Mouse (Mus musculus) T-helper 17 cell (primary cell): Measurements from ENCODE around the gene Sec16a.

Experiments used
- in situ Hi-C, 2 experiments: fragments of 300-600 bp; cut with MboI, MseI; formaldehyde crosslinking; loops; 1 replicate in 1 of 2; 2 replicates in 1 of 2; pipeline ENCODE4 v1.15.1; 2025; ENCODE audit warnings: high pct_unique_total_duplicates in 2 of 2

Sec16a gene

GRCm38 (mm10) chr2:26474789-26475504 lies 29.9 kb upstream of the Sec16a start:
- in situ Hi-C loops, result no loop called here

- in situ Hi-C loops, result no loop called here
Measured at GRCm38 (mm10) chr2:26472312-26473090, 27.5 kb upstream of the Sec16a start.

DNA sequence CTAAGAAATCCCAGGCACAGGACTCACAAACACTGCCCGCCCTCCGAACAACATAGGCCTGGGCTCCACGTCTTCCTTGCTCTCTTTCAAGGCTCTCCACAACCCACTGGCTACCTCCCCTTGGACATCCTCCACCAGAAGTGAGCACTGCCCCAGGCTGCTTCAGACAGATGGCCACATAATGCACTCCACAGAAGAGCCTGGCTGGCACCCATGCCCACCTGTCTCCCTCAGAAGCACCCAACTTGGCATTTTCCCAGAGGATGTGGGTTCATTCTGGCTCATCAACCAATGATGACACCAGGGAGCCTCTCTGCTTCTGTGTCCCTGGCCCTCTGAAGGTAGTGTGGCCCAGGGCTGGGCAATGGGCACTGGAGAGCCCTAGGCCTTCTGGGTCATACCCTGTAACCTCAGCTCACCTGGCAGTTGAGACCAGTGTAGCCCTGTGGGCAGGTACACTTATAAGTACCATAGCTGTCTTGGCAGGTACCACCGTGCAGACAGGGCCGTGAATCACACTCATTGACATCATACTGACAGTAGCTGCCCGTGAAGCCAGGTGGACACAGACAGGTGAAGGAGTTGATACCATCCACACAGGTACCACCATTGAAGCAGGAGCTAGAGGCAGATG lies 26.8 kb upstream of the Sec16a start:
- in situ Hi-C loops, result no loop called here

DNA sequence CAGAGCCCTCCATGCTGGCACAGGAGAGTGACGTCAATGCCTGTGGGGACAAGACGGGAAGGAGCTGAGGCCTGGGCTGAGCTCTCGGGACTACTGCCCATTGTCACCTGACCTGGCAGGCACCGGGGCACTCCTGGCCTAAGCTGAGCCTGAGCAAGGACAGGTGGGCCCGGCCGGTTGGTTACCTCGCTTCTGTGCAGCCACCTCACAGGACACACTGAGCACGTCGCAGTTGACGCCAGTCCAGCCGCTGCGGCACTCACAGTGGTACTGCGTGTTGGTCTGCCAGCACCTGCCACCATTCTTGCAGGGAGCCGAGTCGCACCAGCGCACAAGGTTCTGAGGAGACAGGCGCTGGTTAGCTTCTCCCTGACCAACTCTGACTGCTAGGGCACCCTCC lies 26.0 kb upstream of the Sec16a start:
- in situ Hi-C loops, result no loop called here

DNA sequence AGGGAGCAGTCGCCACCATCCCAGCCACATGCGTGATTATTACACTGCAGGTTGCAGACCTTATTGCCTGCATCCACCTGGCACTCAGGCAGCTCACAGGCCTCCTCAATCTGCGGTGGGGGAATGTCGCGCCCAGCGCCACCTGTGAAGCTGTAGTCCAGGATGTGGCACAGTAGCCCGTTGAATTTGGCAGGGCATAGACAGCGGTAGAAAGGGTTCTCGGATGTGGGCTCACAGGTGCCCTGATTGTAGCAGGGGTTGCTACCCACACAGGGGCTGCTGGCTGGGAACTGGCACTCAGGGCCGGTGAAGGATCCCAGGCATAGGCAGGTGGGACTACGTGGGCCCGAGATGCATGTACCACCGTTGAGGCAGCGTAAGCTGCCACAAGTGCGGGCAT lies 23.4 kb upstream of the Sec16a start:
- in situ Hi-C loops, result no loop called here

DNA sequence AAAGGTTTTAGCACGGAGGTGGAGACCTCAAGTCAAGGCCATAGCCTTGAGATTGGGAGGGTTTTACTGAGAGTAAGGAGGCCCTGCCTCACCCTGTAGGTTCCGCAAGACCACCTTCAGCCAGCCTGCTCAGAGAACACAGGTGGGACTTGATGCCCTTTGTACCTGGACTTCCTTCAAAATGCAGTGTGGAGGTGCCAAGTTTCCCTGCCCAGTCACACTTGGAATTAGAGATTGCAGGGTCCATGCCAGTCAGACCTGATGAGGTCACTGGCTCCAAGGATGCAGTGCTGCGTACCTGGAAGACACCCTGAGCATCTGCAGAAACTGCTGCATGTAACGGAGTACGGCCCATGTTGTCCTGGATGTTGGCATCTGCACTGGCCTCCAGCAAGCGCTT lies 18.4 kb upstream of the Sec16a start:
- in situ Hi-C loops, result no loop called here

- in situ Hi-C loops, result no loop called here
Measured at GRCm38 (mm10) chr2:26462980-26463379, 18.0 kb upstream of the Sec16a start.

- in situ Hi-C loops, result no loop called here
Measured at GRCm38 (mm10) chr2:26461667-26462066, 16.7 kb upstream of the Sec16a start.

GRCm38 (mm10) chr2:26460837-26461236 lies 15.8 kb upstream of the Sec16a start:
- in situ Hi-C loops, result no loop called here

- in situ Hi-C loops, result no loop called here
Measured at GRCm38 (mm10) chr2:26460097-26460646, 15.2 kb upstream of the Sec16a start.

DNA sequence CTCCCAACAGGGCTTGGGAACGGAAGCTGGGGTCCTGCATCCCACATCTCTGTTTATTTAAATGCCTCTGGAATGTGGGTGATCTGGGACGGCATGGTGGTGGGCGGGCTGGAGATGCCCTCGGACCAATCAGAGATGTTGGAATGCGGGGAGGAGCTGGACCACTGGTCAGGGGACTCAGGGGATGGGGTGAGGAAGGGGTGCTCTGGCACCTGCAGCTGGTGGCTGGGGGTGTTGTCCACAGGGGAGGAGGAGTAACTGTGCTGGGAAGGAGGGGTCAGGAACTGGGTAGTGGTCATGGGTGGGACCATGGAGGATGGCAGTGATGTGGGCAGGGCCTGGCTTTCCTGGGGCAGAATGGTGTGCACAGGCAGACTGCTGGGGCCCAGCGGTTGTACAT lies 14.5 kb upstream of the Sec16a start:
- in situ Hi-C loops, result no loop called here

GRCm38 (mm10) chr2:26458402-26459124 lies 13.5 kb upstream of the Sec16a start:
- in situ Hi-C loops, result no loop called here

- in situ Hi-C loops, result loop anchor here (5.0 kb wide), 1 partner anchor 113 kb away; no protein-coding TSS in a partner anchor
Measured at GRCm38 (mm10) chr2:26449121-26450060, 4.4 kb upstream of the Sec16a start.

DNA sequence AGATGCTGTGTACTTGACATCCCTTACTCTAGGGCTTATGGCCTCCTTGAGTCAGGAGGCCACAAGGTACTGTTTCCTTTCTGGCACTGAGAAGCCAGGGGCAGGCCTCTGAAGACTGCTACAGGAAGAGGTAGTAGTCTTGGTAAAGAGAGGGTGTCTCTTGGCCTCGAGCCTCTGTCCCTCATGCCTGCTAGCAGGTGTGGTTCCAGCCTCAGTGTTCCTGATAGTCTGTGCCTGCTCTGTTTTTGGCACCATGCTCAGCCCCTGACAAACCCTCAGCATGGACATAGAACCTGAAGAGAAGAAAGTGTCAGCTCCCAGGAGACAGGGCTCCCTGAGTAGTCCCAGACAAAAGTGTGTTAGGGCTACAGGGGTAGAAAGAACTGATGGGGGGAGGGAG lies 2.4 kb upstream of the Sec16a start:
- in situ Hi-C loops, result no loop called here

DNA sequence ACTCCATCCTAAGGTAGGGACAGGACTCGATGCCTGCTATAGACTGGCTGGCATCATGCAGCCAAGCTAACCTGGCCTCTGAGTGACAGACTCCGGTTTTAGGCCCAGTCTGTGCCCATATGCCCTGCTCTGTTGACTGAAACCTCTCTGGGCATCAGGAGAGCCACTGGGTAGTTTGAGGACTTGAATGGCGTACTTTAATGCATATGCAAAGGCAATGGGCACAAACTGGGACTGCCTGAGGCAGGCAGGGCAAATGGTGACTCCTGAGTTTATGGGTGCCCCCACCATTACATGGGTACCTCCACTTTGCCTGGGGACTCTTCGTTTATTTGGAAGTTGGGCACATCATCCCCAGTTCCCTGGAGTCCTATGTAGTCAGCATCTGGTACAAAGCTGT lies 1.7 kb upstream of the Sec16a start:
- in situ Hi-C loops, result no loop called here

- in situ Hi-C loops, result no loop called here
Measured at GRCm38 (mm10) chr2:26445666-26446445, 840 bp upstream of the Sec16a start.

GRCm38 (mm10) chr2:26444368-26444767 lies 648 bp downstream of the Sec16a start:
- in situ Hi-C loops, result loop anchor here in 1 of 2 experiments (5.0 kb wide), 1 partner anchor 463 kb away; no protein-coding TSS in a partner anchor

- in situ Hi-C loops, result loop anchor here in 1 of 2 experiments (5.0 kb wide), 1 partner anchor 463 kb away; no protein-coding TSS in a partner anchor
Measured at GRCm38 (mm10) chr2:26443876-26444275, 1.1 kb downstream of the Sec16a start.

GRCm38 (mm10) chr2:26442843-26443242 lies 2.2 kb downstream of the Sec16a start:
- in situ Hi-C loops, result loop anchor here in 1 of 2 experiments (5.0 kb wide), 1 partner anchor 464 kb away; no protein-coding TSS in a partner anchor
